Mouse (Mus musculus): ENCODE results near the gene Fxyd2. TPM values are rescaled to one million over a fixed set of nuclear protein-coding genes. Genes with fewer than 3 reads are reported as not detected.

Fxyd2 gene
- polyA plus RNA-seq (2015; fragmentation: Nextera tagmentation; extraction: Ambion mirVana): 2.6 and 3.1 TPM in 2 replicates

- Histone ChIP-seq H3K36me3 (no peaks in the 10 kb centered on the region), H3K4me2 (no peak within 1 kb of the TSS), H3K4me1 (no peaks in the 10 kb centered on the region), H3K27ac (no peak within 1 kb of the TSS), H3K4me3 (replicated peaks) (no peak within 1 kb of the TSS), H3K9me3 (no peaks in the 10 kb centered on the region), H3K9ac (no peak within 1 kb of the TSS), H3K27me3 (replicated peaks) (no peaks in the 10 kb centered on the region)
- no peak for ATAC-seq (ENCODE audit: insufficient read depth, low FRiP score, low read depth)
- 80% methylated on average over 4 of the region's 4 CpGs for WGBS
These were observed at the start of gene Fxyd2 for GRCm38 (mm10) chr9:45399434-45399833. TSS of gene Fxyd2 (plus strand) at chr9:45399669.

GRCm38 (mm10) chr9:45349851-45350250 is 49.6 kb upstream of the Fxyd2 start:
- Histone ChIP-seq H3K9ac (no peak overlapping the region), H3K4me1 (no peaks in the 10 kb centered on the region), H3K27ac (no peak overlapping the region), H3K9me3 (no peaks in the 10 kb centered on the region), H3K4me2 (no peak overlapping the region), H3K4me3 (replicated peaks) (no peak overlapping the region), H3K36me3 (no peaks in the 10 kb centered on the region), H3K27me3 (replicated peaks) (no peaks in the 10 kb centered on the region)
- ATAC-seq (ENCODE audit: insufficient read depth, low FRiP score, low read depth): no peak
- WGBS: 24% methylated on average over 5 of the region's 5 CpGs

- no peak for ATAC-seq (ENCODE audit: insufficient read depth, low FRiP score, low read depth)
- WGBS: 72% methylated on average over 2 of the region's 2 CpGs
- Histone ChIP-seq H3K9ac (no peak overlapping the region), H3K36me3 (no peaks in the 10 kb centered on the region), H3K4me3 (replicated peaks) (no peak overlapping the region), H3K27ac (no peak overlapping the region), H3K4me1 (no peaks in the 10 kb centered on the region), H3K4me2 (no peak overlapping the region), H3K9me3 (no peaks in the 10 kb centered on the region), H3K27me3 (replicated peaks) (no peaks in the 10 kb centered on the region)
These were observed 44.3 kb upstream of the Fxyd2 start for GRCm38 (mm10) chr9:45355192-45355591.

GRCm38 (mm10) chr9:45358356-45358755 is 41.1 kb upstream of the Fxyd2 start:
- ATAC-seq (ENCODE audit: insufficient read depth, low FRiP score, low read depth): no peak; the same call in 1 of the 2 replicates
- 28% methylated on average over 7 of the region's 7 CpGs for WGBS
- no peak overlapping the region for H3K4me3 ChIP-seq (replicated peaks)
- H3K9me3 ChIP-seq: no peaks in the 10 kb centered on the region
- H3K27me3 ChIP-seq (replicated peaks): no peaks in the 10 kb centered on the region
- no peak overlapping the region for H3K4me2 ChIP-seq
- H3K36me3 ChIP-seq: no peaks in the 10 kb centered on the region
- H3K4me1 ChIP-seq: no peaks in the 10 kb centered on the region
- no peak overlapping the region for H3K9ac ChIP-seq
- H3K27ac ChIP-seq: no peak overlapping the region

GRCm38 (mm10) chr9:45362051-45362461 is 37.4 kb upstream of the Fxyd2 start:
- H3K9ac ChIP-seq: no peak overlapping the region
- no peaks in the 10 kb centered on the region for H3K9me3 ChIP-seq
- 0 out of 2 replicates have a peak overlapping the region, but pooled peaks have one; percentile 26 for H3K27ac ChIP-seq
- H3K27me3 ChIP-seq (replicated peaks): no peaks in the 10 kb centered on the region
- H3K36me3 ChIP-seq: no peaks in the 10 kb centered on the region
- H3K4me1 ChIP-seq: no peaks in the 10 kb centered on the region
- H3K4me3 ChIP-seq (replicated peaks): no peak overlapping the region
- 34% methylated on average over 2 of the region's 2 CpGs for WGBS
- H3K4me2 ChIP-seq: no peak overlapping the region
- no peak for ATAC-seq (ENCODE audit: insufficient read depth, low FRiP score, low read depth)

- ATAC-seq (ENCODE audit: insufficient read depth, low FRiP score, low read depth): no peak
- no peak overlapping the region for H3K4me2 ChIP-seq
- no peak overlapping the region for H3K9ac ChIP-seq
- H3K36me3 ChIP-seq: no peaks in the 10 kb centered on the region
- no peak overlapping the region for H3K27ac ChIP-seq
- no peak overlapping the region for H3K4me3 ChIP-seq (replicated peaks)
- H3K4me1 ChIP-seq: no peaks in the 10 kb centered on the region
- 60% methylated on average over 7 of the region's 7 CpGs for WGBS
- 0 out of 2 replicates have a peak, but pooled peaks cover 2% of the 10 kb centered on the region for H3K27me3 ChIP-seq (replicated peaks)
- H3K9me3 ChIP-seq: no peaks in the 10 kb centered on the region
These were observed 35.7 kb upstream of the Fxyd2 start for GRCm38 (mm10) chr9:45363639-45364214.

GRCm38 (mm10) chr9:45367716-45368115 is 31.8 kb upstream of the Fxyd2 start:
- H3K4me1 ChIP-seq: 0 out of 2 replicates have a peak, but pooled peaks cover 5% of the 10 kb centered on the region
- no peak for ATAC-seq (ENCODE audit: insufficient read depth, low FRiP score, low read depth)
- 56% methylated on average over 8 of the region's 8 CpGs for WGBS
- no peaks in the 10 kb centered on the region for H3K36me3 ChIP-seq
- no peaks in the 10 kb centered on the region for H3K9me3 ChIP-seq
- H3K4me2 ChIP-seq: no peak overlapping the region
- no peak overlapping the region for H3K9ac ChIP-seq
- H3K27me3 ChIP-seq (replicated peaks): 0 out of 2 replicates have a peak, but pooled peaks cover 2% of the 10 kb centered on the region
- H3K27ac ChIP-seq: no peak overlapping the region
- no peak overlapping the region for H3K4me3 ChIP-seq (replicated peaks)

GRCm38 (mm10) chr9:45368341-45368901 is 31.0 kb upstream of the Fxyd2 start:
- Histone ChIP-seq H3K36me3 (no peaks in the 10 kb centered on the region), H3K9ac (no peak overlapping the region), H3K4me1 (0 out of 2 replicates have a peak, but pooled peaks cover 5% of the 10 kb centered on the region), H3K27ac (no peak overlapping the region), H3K4me2 (no peak overlapping the region), H3K27me3 (replicated peaks) (0 out of 2 replicates have a peak, but pooled peaks cover 2% of the 10 kb centered on the region), H3K4me3 (replicated peaks) (no peak overlapping the region), H3K9me3 (no peaks in the 10 kb centered on the region)
- WGBS: 44% methylated on average over 5 of the region's 5 CpGs
- ATAC-seq (ENCODE audit: insufficient read depth, low FRiP score, low read depth): no peak

- under 1% methylated on average over 28 of the region's 28 CpGs for WGBS
- no peaks in the 10 kb centered on the region for H3K36me3 ChIP-seq
These were observed 29.3 kb upstream of the Fxyd2 start, which contains the start of gene Fxyd6 for GRCm38 (mm10) chr9:45370117-45370561. TSS of gene Fxyd6 (plus strand) at chr9:45370185.

GRCm38 (mm10) chr9:45370616-45371336 is 28.7 kb upstream of the Fxyd2 start:
- peaks cover 5% of the 10 kb centered on the region; the same call in 1 of the 2 replicates for H3K4me1 ChIP-seq
- WGBS: 7% methylated on average over 25 of the region's 25 CpGs
- no peak for ATAC-seq (ENCODE audit: insufficient read depth, low FRiP score, low read depth)

More at GRCm38 (mm10) chr9:45370117-45370561, 29.3 kb upstream of the Fxyd2 start, which contains the start of gene Fxyd6:
- Histone ChIP-seq H3K9me3 (no peaks in the 10 kb centered on the region), H3K4me3 (replicated peaks) (peak within 1 kb of the TSS; percentile 53), H3K27ac (no peak within 1 kb of the TSS), H3K9ac (peak within 1 kb of the TSS; percentile 32), H3K4me2 (peak within 1 kb of the TSS; percentile 88), H3K27me3 (replicated peaks) (0 out of 2 replicates have a peak, but pooled peaks cover 2% of the 10 kb centered on the region), H3K4me1 (peaks cover 5% of the 10 kb centered on the region; the same call in 1 of the 2 replicates)
- ATAC-seq (ENCODE audit: insufficient read depth, low FRiP score, low read depth): 0 out of 2 replicates have a peak, but pooled peaks have one; percentile 45

GRCm38 (mm10) chr9:45371337-45371707 is 28.1 kb upstream of the Fxyd2 start:
- WGBS: 36% methylated on average over 2 of the region's 2 CpGs
- Histone ChIP-seq H3K4me2 (peak overlapping the region; percentile 88), H3K27ac (no peak overlapping the region), H3K27me3 (replicated peaks) (0 out of 2 replicates have a peak, but pooled peaks cover 2% of the 10 kb centered on the region), H3K4me1 (peaks cover 5% of the 10 kb centered on the region; the same call in 1 of the 2 replicates), H3K4me3 (replicated peaks) (peak overlapping the region; percentile 53), H3K36me3 (no peaks in the 10 kb centered on the region), H3K9ac (no peak overlapping the region), H3K9me3 (no peaks in the 10 kb centered on the region)
- ATAC-seq (ENCODE audit: insufficient read depth, low FRiP score, low read depth): no peak

More at GRCm38 (mm10) chr9:45370616-45371336, 28.7 kb upstream of the Fxyd2 start:
- Histone ChIP-seq H3K4me3 (replicated peaks) (peak overlapping the region; percentile 53), H3K9me3 (no peaks in the 10 kb centered on the region), H3K27me3 (replicated peaks) (0 out of 2 replicates have a peak, but pooled peaks cover 2% of the 10 kb centered on the region), H3K27ac (no peak overlapping the region), H3K9ac (peak overlapping the region; percentile 32), H3K36me3 (no peaks in the 10 kb centered on the region), H3K4me2 (peak overlapping the region; percentile 88)
